Mouse (Mus musculus) left cerebral cortex, postnatal 14 days (tissue): ENCODE measurements around the gene Nmbr. TPM values are rescaled to one million over a fixed set of nuclear protein-coding genes. Genes with fewer than 3 reads are reported as not detected.

Source experiments
- total RNA-seq, 2 experiments: library from RNA; stranded (reverse); gene quantifications; 2 replicates each; pipeline ENCODE4 v1.2.3; 2021

Nmbr gene
- total RNA-seq, 2 experiments from 2014 or later = 2.8 to 6.0 TPM

Other genes with a start within 250 kb of the Nmbr start
- 1 to 10 TPM; 3.1 to 3.4 TPM for gene Adgrg6, start 159.9 kb upstream of the Nmbr start, total RNA-seq
- gene Vta1, start within 50 bp of the Nmbr start, total RNA-seq = 10 to 100 TPM; 68.9 to 79.7 TPM
- gene Gje1, start 12.6 kb downstream of the Nmbr start, total RNA-seq = not detected